Mouse (Mus musculus) gastrocnemius, postnatal 4 days (tissue): ENCODE data around the gene Stra6. TPM values are rescaled to one million over a fixed set of nuclear protein-coding genes. Genes with fewer than 3 reads are reported as not detected.

Experiments used
- DNase-seq, 2 experiments: peaks; one replicate each; pipeline ENCODE4 v3.0.0; 2021 to 2022; ENCODE audit warnings: low spot score in 2 of 2, mixed read lengths in 2 of 2
- total RNA-seq, 2 experiments: library from RNA; stranded (reverse); gene quantifications; 2 replicates each; pipeline ENCODE4 v1.2.3; 2021

The Stra6 gene
- total RNA-seq, 2 experiments from 2014 or later = 0.74 to 1.1 TPM

- DNase-seq = no peak
These were observed 14.4 kb upstream of the Stra6 start for GRCm38 (mm10) chr9:58049186-58049585.

GRCm38 (mm10) chr9:58049861-58050260 is 13.7 kb upstream of the Stra6 start:
- DNase-seq = no peak

DNA sequence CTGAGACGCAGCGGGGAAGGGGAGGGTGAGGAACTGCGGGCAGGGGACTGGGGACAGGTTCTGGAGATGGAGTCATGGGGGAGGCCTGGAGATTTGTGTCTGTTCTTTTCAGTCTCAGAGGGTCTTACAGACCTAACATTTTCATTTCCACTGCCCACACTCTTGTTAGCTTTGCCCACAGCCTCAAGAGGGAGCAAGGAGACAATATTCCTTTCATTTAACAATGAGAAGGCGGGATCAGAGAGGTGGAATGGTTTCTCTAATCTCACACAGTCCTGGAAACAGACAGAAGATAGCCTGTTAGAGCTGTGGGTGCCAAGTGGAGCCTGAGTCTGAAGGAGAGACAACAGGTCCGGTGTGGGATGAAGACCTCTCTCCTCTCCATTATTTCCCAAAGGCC is 11.7 kb upstream of the Stra6 start:
- no peak for DNase-seq

DNA sequence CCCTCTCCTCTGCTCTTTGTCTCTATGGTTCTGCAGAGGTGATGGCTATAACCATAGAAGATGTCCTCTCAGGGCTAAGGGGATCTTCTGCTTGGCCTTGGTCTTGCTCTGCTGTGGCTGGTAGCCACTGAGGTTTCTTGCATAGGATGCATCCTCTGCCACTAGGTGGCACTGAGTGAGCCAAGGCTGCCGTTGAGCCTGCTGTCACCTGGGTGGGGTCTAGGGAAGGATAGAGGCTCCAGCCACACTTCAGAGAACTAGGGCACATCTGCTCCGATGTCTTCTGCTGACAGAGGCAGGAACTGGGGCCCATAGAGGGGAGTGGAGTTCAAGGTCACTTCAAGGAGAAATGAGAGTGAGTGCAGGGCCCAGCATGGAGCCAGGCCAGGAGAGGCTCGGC is 10.5 kb upstream of the Stra6 start:
- DNase-seq = peak in 1 of 2 experiments; percentile 52

DNA sequence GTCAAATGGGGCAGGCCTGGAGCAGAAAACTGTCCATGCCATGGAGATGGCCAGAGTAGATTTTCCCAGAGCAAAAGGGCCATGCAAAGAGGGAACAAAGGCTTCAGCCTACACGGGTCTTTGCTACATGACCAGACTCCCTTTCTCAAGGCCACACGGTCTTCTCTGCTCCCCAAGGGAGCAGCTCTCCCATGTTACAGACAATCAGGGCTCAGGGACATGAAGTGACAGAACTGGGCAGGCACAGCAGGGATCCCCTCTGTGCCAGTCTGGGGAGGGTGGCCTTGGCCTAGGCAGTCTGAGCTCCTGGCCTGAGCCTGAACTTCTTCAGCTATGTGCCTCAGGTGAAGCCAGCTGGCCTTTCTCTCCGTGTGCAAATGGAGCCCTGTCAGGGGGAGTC is 10.0 kb upstream of the Stra6 start:
- no peak for DNase-seq

DNA sequence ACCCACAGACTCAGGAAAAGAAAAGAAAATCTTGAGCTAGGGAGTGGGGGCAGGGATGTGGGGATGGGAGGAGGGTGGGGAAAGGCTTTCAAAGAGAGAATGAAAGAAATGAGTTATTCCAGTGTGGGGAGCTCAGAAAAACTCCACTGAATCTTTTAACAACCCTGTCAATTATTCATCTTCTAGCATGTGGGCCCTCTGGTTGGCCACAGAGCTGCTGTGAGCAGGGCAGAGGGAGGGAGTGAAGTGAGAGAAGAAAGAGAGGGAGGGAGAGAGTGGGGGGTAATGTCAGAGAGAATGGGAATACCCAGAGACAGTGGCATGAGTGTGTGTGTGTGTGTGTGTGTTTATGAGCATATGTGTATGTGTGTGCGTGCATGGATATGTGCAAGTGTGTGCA is 9.6 kb upstream of the Stra6 start:
- DNase-seq = no peak

- DNase-seq = no peak
These were observed 7.9 kb upstream of the Stra6 start for GRCm38 (mm10) chr9:58055666-58056065.

GRCm38 (mm10) chr9:58059920-58060319 is 3.7 kb upstream of the Stra6 start:
- DNase-seq = no peak

GRCm38 (mm10) chr9:58060677-58061667 is 2.6 kb upstream of the Stra6 start:
- DNase-seq = peak; percentile 56 to 80

- DNase-seq = no peak
These were observed 1.9 kb downstream of the Stra6 start for GRCm38 (mm10) chr9:58065532-58065931.

DNA sequence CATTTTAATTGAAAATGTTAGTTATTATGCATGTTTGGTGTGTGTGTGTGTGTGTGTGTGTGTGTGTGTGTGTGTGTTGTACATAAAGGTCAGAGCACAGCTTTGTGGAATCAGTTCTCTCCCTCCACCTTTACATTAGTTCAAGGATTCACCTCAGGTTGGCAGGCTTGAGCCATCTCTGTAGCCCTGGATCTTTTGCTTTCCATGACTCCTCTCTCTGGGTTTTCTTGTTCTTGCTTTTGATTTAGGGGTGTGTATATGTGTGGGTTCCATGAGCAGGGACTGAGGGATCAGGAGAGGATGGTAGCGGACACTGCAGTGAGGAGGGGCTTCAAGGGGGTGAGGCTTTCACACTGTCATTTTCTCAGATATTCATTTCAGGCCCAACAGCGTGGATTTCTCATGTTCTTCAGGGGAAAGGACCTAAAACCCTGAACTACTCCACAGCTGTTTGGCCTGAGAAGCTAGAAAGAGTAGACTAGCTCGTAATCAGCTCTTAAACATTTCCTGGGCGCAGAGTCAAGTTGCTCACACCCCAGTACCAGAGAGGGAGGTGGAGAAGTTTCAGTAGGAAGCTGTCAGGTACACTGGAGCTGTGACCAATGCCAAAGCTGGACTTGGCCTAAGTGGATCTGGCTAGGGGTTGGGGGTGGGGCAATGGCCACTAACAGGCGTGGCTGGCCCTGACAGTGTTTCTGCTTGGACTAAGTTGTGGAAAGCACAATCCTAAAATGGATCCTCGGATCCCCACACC is 2.6 kb downstream of the Stra6 start:
- no peak for DNase-seq

- DNase-seq = no peak
These were observed 3.1 kb downstream of the Stra6 start for GRCm38 (mm10) chr9:58066731-58067095.

DNA sequence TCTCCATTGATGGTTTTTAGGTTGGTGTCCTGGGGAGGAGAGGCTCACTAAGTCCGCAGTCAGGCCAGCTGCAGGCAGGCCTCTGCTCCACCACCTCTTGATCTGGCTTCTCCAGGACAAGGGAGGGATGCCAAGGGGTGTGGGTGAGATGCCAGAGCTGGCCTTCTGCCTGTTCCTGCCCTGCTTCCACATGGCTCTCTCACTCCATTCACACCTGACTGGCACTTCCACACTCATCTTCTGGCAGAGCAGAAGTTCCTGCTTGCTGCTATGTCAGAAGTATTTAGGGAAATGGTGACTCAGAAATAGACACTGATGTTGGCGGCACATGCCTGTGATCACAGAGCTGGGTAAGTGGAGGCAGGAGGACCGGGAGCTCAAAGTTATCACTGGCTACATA is 4.0 kb downstream of the Stra6 start:
- no peak for DNase-seq

- DNase-seq = no peak
These were observed 11.0 kb downstream of the Stra6 start for GRCm38 (mm10) chr9:58074561-58074960.

DNA sequence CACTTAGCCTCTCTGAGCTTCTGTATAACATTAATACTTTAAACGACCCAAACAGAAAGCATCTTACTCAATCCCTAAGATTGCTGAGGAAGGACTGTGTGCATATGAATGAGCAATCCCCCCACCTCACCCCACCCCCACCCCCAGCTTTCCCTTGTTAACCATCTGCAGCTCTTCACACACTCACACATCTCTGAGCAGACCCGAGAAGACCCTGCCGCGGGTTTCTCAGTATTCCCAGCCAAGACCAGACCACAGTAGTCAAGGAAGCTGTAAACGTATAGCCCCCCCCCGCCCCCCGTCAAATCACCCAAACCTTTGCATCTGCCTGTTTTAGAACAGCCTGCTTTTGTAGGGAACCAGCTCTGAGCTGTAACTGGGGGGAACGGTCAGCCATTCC is 21.0 kb downstream of the Stra6 start:
- no peak for DNase-seq

DNA sequence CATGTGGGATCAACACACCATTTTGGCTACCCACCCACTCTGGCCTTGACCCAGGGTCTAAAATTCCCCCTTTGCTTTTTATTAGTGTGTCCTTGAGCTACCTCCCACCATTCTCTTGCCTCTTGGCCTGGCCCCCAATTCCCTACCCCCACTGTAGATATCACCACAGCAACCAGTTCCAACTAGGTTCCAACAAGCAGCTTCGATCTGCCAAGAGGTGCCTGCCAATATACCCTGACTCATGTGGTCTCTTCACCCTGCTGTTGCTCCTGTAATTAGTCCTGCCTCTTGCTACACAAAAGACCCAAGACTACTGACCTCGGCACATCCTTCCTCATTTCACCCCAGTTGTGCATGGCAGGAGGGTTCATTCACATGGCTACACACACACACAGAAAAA is 21.5 kb downstream of the Stra6 start:
- DNase-seq = no peak

DNA sequence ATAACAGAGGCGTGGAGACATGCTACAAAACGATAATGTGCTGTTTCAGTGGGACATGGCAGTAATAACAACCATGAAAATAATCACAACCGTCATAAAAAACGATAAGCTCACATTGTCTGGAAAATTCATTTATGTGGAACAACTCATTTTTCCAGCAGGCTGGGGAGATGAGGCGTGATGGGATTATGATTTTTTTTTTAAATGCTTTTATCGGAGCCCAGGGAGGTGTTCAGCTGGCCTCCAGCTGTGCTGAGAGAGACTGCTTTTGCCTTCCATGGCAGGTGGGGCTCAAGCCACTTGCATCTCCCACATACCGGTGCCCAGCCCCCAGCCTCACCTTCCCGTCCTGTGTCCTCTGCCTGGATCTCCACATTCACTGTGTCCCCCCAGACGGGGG is 22.6 kb downstream of the Stra6 start:
- DNase-seq = no peak

- no peak for DNase-seq
These were observed 23.3 kb downstream of the Stra6 start for GRCm38 (mm10) chr9:58086861-58087260.

GRCm38 (mm10) chr9:58087277-58087998 is 23.9 kb downstream of the Stra6 start:
- no peak for DNase-seq

- DNase-seq = peak in 1 of 2 experiments; percentile 36
These were observed 28.2 kb downstream of the Stra6 start for GRCm38 (mm10) chr9:58091623-58092425.
